Mouse (Mus musculus): ENCODE measurements around the gene Man1b1.

Gene Man1b1

GRCm38 (mm10) chr2:25305587-25306359 lies 26.4 kb upstream of the Man1b1 start:
- DNase-seq, result no peak

GRCm38 (mm10) chr2:25310180-25310579 lies 22.0 kb upstream of the Man1b1 start:
- DNase-seq, result no peak

- no peak for DNase-seq
Observed at GRCm38 (mm10) chr2:25310969-25311368, 21.2 kb upstream of the Man1b1 start.

GRCm38 (mm10) chr2:25311491-25311891 lies 20.6 kb upstream of the Man1b1 start:
- no peak for DNase-seq

GRCm38 (mm10) chr2:25318119-25318966 lies 13.8 kb upstream of the Man1b1 start:
- DNase-seq, result no peak

- no peak for DNase-seq
Observed at GRCm38 (mm10) chr2:25318971-25319773, 13.0 kb upstream of the Man1b1 start, which contains the start of gene Grin1. Gene Grin1, minus strand, starts transcription at chr2:25319187.

- DNase-seq, result no peak
Observed at GRCm38 (mm10) chr2:25320084-25320483, 12.1 kb upstream of the Man1b1 start.

GRCm38 (mm10) chr2:25326036-25326435 lies 6.1 kb upstream of the Man1b1 start:
- no peak for DNase-seq

- no peak for DNase-seq
Observed at GRCm38 (mm10) chr2:25328440-25328839, 3.7 kb upstream of the Man1b1 start.

- DNase-seq, result no peak
Observed at GRCm38 (mm10) chr2:25331470-25331869, 668 bp upstream of the Man1b1 start.

GRCm38 (mm10) chr2:25333569-25333968 lies 1.4 kb downstream of the Man1b1 start:
- DNase-seq, result no peak

- DNase-seq, result no peak
Observed at GRCm38 (mm10) chr2:25338303-25338702, 6.2 kb downstream of the Man1b1 start.

GRCm38 (mm10) chr2:25348162-25348561 lies 16.0 kb downstream of the Man1b1 start:
- DNase-seq, result peak; percentile 37

- no peak for DNase-seq
Observed at GRCm38 (mm10) chr2:25349499-25349898, 17.4 kb downstream of the Man1b1 start.

GRCm38 (mm10) chr2:25350701-25351100 lies 18.6 kb downstream of the Man1b1 start:
- no peak for DNase-seq

- DNase-seq, result no peak
Observed at GRCm38 (mm10) chr2:25354211-25354610, 22.1 kb downstream of the Man1b1 start.

- DNase-seq, result no peak
Observed at GRCm38 (mm10) chr2:25355419-25356066, 23.4 kb downstream of the Man1b1 start.

GRCm38 (mm10) chr2:25356208-25357079 lies 24.3 kb downstream of the Man1b1 start, which contains the start of gene Dpp7:
Gene Dpp7, minus strand, starts transcription at chr2:25356359.
- peak; percentile 85 for DNase-seq

- no peak for DNase-seq
Observed at GRCm38 (mm10) chr2:25359848-25360247, 27.7 kb downstream of the Man1b1 start.

- peak; percentile 41 for DNase-seq
Observed at GRCm38 (mm10) chr2:25363478-25364178, 31.5 kb downstream of the Man1b1 start.

GRCm38 (mm10) chr2:25364313-25364712 lies 32.2 kb downstream of the Man1b1 start:
- no peak for DNase-seq
